Mouse (Mus musculus): Measurements from ENCODE around the gene Aacs. TPM values are rescaled to one million over a fixed set of nuclear protein-coding genes. Genes with fewer than 3 reads are reported as not detected.
A peak's percentile ranks its signal among the peaks of the same experiment; 100 is the strongest.

Aacs gene
- polyA plus RNA-seq, 1 experiment from 2014 or later: 41.4 TPM

DNA sequence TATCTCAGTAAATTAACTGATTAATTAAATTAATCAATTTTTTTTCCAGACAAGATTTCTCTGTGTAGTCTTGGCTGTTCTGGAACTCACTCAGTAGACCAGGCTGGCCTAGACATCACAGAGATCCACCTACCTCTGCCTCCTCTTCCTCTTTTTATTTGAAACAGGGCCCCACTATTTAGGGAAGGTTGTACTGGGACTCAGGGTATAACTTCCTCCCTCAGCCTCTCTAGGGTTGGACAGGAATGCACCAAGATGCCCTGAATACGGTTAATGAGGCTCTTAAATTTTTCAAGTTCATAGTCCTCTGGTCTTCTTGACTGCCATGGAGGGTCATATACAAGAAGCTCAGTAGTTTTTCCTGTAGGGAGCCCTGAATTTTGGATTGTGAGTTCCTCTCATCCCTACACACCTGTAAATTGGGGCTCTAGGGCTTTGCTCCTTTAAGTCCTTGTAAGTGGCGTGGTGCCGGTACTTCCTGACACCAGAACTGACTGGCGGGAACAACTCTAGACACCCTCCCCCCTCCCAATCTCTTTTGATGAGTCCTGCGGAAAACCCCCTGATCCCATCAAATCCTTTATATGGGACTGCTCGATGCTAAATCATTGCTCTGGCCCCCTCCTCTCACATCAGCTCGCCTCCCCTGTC lies 34.9 kb upstream of the Aacs start:
- Histone ChIP-seq H3K27ac (replicated peaks) (peak overlapping the region; percentile 67; the same call in 1 of the 2 replicates), H3K9ac (ENCODE audit: low read length) (peak overlapping the region; percentile 82), H3K9me3 (ENCODE audit: control insufficient read depth, low read length) (no peaks in the 10 kb centered on the region), H3K27me3 (ENCODE audit: control insufficient read depth, insufficient read depth, low read length) (no peaks in the 10 kb centered on the region), H3K4me1 (replicated peaks; ENCODE audit: control insufficient read depth, insufficient read depth) (peaks cover 4% of the 10 kb centered on the region; the same call in 1 of the 2 replicates), H3K36me3 (ENCODE audit: control insufficient read depth, insufficient read depth, low read length) (no peaks in the 10 kb centered on the region), H3K4me3 (ENCODE audit: low read depth, low read length) (peak overlapping the region; percentile 93), H3K4me2 (replicated peaks; ENCODE audit: low read depth) (peak overlapping the region; percentile 89)
- ATAC-seq (ENCODE audit: low FRiP score, low TSS enrichment) (0 out of 2 replicates have a peak, but pooled peaks have one; percentile 1), DNase-seq (ENCODE audit: low spot score) (no peak)
- 6% methylated on average over 7 of the region's 7 CpGs for WGBS
- TF ChIP-seq EP300 (optimal IDR thresholded peaks at IDR 0.05) (no peak), CTCF (IDR thresholded peaks at IDR 0.05; ENCODE audit: low read depth) (no peak)

- DNase-seq (ENCODE audit: low spot score) (peak; percentile 74), ATAC-seq (ENCODE audit: low FRiP score, low TSS enrichment) (peak; percentile 82)
- Histone ChIP-seq H3K4me3 (ENCODE audit: low read depth, low read length) (peak within 1 kb of the TSS; percentile 93), H3K4me2 (replicated peaks; ENCODE audit: low read depth) (peak within 1 kb of the TSS; percentile 89), H3K27ac (replicated peaks) (peak within 1 kb of the TSS; percentile 67; the same call in 1 of the 2 replicates), H3K9me3 (ENCODE audit: control insufficient read depth, low read length) (no peaks in the 10 kb centered on the region), H3K4me1 (replicated peaks; ENCODE audit: control insufficient read depth, insufficient read depth) (peaks cover 4% of the 10 kb centered on the region; the same call in 1 of the 2 replicates), H3K36me3 (ENCODE audit: control insufficient read depth, insufficient read depth, low read length) (no peaks in the 10 kb centered on the region), H3K27me3 (ENCODE audit: control insufficient read depth, insufficient read depth, low read length) (no peaks in the 10 kb centered on the region), H3K9ac (ENCODE audit: low read length) (peak within 1 kb of the TSS; percentile 82)
- WGBS: 1% methylated on average over 62 of the region's 97 CpGs
- no peak for TF ChIP-seq EP300 (optimal IDR thresholded peaks at IDR 0.05)
- TF ChIP-seq CTCF (IDR thresholded peaks at IDR 0.05; ENCODE audit: low read depth): no peak
Measured at GRCm38 (mm10) chr5:125441234-125442114, 34.1 kb upstream of the Aacs start, which contains the start of gene Bri3bp. Gene Bri3bp (plus strand): TSS chr5:125441568.

GRCm38 (mm10) chr5:125442136-125442995 lies 33.2 kb upstream of the Aacs start:
- no peak for ATAC-seq (ENCODE audit: low FRiP score, low TSS enrichment)
- WGBS: 23% methylated on average over 27 of the region's 27 CpGs
- Histone ChIP-seq H3K4me2 (replicated peaks; ENCODE audit: low read depth) (peak overlapping the region; percentile 89), H3K4me1 (replicated peaks; ENCODE audit: control insufficient read depth, insufficient read depth) (peaks cover 4% of the 10 kb centered on the region; the same call in 1 of the 2 replicates), H3K27ac (replicated peaks) (peak overlapping the region; percentile 67; the same call in 1 of the 2 replicates), H3K9me3 (ENCODE audit: control insufficient read depth, low read length) (no peaks in the 10 kb centered on the region), H3K9ac (ENCODE audit: low read length) (peak overlapping the region; percentile 82), H3K4me3 (ENCODE audit: low read depth, low read length) (peak overlapping the region; percentile 93), H3K27me3 (ENCODE audit: control insufficient read depth, insufficient read depth, low read length) (no peaks in the 10 kb centered on the region), H3K36me3 (ENCODE audit: control insufficient read depth, insufficient read depth, low read length) (no peaks in the 10 kb centered on the region)
- DNase-seq (ENCODE audit: low spot score): no peak
- TF ChIP-seq CTCF (IDR thresholded peaks at IDR 0.05; ENCODE audit: low read depth) (no peak), EP300 (optimal IDR thresholded peaks at IDR 0.05) (no peak)

DNA sequence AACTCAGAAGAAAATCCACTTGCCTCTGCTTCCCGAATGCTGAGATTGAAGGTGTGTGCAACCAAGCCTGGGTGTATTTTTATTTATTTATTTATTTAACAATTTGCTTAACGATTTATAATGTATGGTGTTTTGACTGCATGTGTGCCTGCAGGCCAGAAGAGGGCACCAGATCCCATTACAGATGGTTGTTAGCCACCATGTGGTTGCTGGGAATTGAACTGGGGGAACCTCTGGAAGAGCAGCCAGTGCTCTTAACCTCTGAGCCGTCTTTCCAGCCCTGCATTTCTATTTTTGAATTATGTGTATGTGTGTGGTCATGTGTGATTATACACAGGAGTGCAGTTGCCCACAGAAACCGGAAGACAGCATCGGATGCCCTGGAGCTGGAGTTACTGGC lies 32.3 kb upstream of the Aacs start:
- H3K9me3 ChIP-seq (ENCODE audit: control insufficient read depth, low read length): no peaks in the 10 kb centered on the region
- H3K27ac ChIP-seq (replicated peaks): no peak overlapping the region
- no peak overlapping the region for H3K9ac ChIP-seq (ENCODE audit: low read length)
- H3K4me1 ChIP-seq (replicated peaks; ENCODE audit: control insufficient read depth, insufficient read depth): peaks cover 4% of the 10 kb centered on the region; the same call in 1 of the 2 replicates
- ATAC-seq (ENCODE audit: low FRiP score, low TSS enrichment) (no peak), DNase-seq (ENCODE audit: low spot score) (no peak)
- peak; percentile 60 for TF ChIP-seq CTCF (IDR thresholded peaks at IDR 0.05; ENCODE audit: low read depth)
- no peak for TF ChIP-seq EP300 (optimal IDR thresholded peaks at IDR 0.05)
- WGBS: 83% methylated on average over 5 of the region's 5 CpGs
- H3K4me3 ChIP-seq (ENCODE audit: low read depth, low read length): no peak overlapping the region
- H3K36me3 ChIP-seq (ENCODE audit: control insufficient read depth, insufficient read depth, low read length): no peaks in the 10 kb centered on the region
- H3K4me2 ChIP-seq (replicated peaks; ENCODE audit: low read depth): no peak overlapping the region
- no peaks in the 10 kb centered on the region for H3K27me3 ChIP-seq (ENCODE audit: control insufficient read depth, insufficient read depth, low read length)

- ATAC-seq (ENCODE audit: low FRiP score, low TSS enrichment) (no peak), DNase-seq (ENCODE audit: low spot score) (no peak)
- Histone ChIP-seq H3K4me3 (ENCODE audit: low read depth, low read length) (no peak overlapping the region), H3K9me3 (ENCODE audit: control insufficient read depth, low read length) (no peaks in the 10 kb centered on the region), H3K4me2 (replicated peaks; ENCODE audit: low read depth) (no peak overlapping the region), H3K27me3 (ENCODE audit: control insufficient read depth, insufficient read depth, low read length) (no peaks in the 10 kb centered on the region), H3K4me1 (replicated peaks; ENCODE audit: control insufficient read depth, insufficient read depth) (peaks cover 4% of the 10 kb centered on the region; the same call in 1 of the 2 replicates), H3K9ac (ENCODE audit: low read length) (no peak overlapping the region), H3K27ac (replicated peaks) (no peak overlapping the region), H3K36me3 (ENCODE audit: control insufficient read depth, insufficient read depth, low read length) (no peaks in the 10 kb centered on the region)
- 68% methylated on average over 3 of the region's 3 CpGs for whole genome bisulfite sequencing
- no peak for TF ChIP-seq CTCF (IDR thresholded peaks at IDR 0.05; ENCODE audit: low read depth)
- no peak for TF ChIP-seq EP300 (optimal IDR thresholded peaks at IDR 0.05)
Measured at GRCm38 (mm10) chr5:125443915-125444314, 31.7 kb upstream of the Aacs start.
